Mouse (Mus musculus) right cerebral cortex, postnatal 4 days (tissue): ENCODE measurements around the gene Ackr3.
A peak's percentile ranks its signal among the peaks of the same experiment; 100 is the strongest.

Experiments
- DNase-seq: peaks from one replicate; pipeline ENCODE4 v3.0.0-alpha.2; 2022

The Ackr3 gene

GRCm38 (mm10) chr1:90203783-90204690 is at the start of gene Ackr3:
Gene Ackr3 (plus strand): TSS chr1:90203980.
- peak; percentile 72 for DNase-seq

DNA sequence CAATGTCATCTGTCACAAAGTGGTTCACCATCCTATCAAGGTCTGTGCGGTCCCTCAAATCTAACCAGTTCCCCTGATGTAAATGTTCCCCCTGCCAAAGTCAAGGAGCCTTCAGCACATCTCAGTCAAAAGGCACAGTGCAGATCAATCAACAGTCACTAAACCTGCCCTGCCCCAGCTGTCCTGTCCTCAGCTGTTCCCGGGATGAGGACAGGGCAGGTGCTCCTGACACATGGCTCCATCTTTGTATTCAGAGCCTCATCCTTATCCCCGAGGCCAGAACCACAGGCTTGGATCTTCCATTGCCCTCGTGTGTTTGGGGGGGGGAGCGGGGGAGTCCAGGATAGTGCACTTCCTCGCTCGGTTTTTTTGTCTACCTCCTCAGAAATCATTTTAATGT is 47.2 kb upstream of the Ackr3 start:
- no peak for DNase-seq

- peak; percentile 33 for DNase-seq
Measured at GRCm38 (mm10) chr1:90159927-90160326, 43.9 kb upstream of the Ackr3 start.

DNA sequence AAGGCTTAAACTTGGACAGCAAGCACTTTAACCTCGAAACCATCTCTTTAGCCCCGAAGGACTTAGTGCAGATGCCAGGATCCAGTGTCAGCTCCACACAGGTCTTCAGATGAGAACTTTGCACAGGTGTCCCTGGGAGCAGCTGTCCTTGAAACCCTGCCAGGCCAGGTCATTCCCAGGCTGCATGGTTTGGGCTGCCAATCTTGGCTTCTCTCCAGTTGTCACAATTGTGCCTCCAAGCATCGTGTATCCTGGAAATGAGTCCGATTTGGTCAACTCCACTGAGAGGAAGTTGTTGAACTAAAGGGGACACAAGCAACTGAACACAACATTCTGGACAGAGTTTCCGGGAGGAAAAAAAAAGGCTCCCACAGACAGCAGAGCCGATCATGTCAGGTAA is 42.2 kb upstream of the Ackr3 start:
- DNase-seq, result no peak

GRCm38 (mm10) chr1:90162379-90162857 is 41.4 kb upstream of the Ackr3 start:
- no peak for DNase-seq

GRCm38 (mm10) chr1:90163161-90163560 is 40.6 kb upstream of the Ackr3 start:
- DNase-seq, result no peak

GRCm38 (mm10) chr1:90164319-90164718 is 39.5 kb upstream of the Ackr3 start:
- DNase-seq, result no peak

DNA sequence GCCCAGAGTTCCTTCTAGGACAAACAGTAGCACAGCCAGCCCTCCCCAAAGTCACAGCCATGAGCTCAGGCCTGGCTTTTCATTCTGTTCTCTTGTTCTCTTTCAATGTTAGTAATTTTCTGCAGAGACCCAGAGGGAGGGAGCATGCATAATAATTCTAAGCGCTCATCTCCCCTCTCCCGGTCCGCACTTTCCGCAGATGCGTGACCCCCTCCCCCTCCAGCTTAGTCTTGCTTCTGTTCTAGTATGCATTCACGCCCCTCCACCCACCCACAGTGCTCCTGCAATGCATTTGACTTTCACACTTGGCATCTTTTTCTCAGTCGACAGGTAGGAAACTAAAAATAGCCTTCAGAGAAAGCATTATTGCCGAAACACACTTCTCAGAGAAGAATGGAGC is 29.4 kb upstream of the Ackr3 start:
- no peak for DNase-seq

DNA sequence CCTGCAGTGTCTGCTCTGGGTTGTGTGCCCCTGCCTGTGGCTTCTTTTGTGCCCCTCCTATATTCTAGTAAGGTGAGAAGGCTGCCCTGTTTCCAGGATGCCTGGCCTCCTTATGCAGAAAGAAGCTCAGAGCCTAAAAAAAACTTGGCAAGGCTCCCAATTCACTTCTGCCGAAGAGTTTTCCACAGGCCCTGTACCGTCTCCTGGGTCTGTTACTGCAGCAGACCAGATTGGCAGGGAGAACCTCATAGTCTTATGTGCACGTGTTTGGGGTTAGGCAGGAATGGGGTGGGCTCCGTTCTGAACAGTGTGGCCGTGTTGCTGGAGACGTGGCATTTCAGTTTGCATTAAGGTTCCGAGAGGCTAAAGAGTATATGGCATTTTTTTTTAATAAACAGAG is 27.6 kb upstream of the Ackr3 start:
- no peak for DNase-seq

DNA sequence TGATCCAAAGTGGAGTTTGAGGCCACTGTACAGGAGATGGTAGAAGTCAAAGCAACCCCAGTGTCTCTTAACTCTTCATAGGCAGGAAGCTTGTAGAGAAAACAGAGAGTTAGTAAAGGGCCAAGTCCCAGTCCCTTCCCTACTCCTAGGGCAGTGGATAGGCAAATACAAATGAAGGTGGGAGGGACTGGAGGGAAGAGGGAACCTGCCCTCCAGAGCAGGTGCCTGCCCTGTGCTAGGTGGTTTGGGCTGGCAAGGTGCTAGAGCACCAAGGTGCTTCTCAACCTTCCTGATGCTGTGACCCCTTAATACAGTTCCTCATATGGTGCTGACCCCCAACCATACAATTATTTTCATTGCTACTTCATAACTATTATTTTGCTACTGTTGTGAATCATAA is 26.2 kb upstream of the Ackr3 start:
- no peak for DNase-seq

DNA sequence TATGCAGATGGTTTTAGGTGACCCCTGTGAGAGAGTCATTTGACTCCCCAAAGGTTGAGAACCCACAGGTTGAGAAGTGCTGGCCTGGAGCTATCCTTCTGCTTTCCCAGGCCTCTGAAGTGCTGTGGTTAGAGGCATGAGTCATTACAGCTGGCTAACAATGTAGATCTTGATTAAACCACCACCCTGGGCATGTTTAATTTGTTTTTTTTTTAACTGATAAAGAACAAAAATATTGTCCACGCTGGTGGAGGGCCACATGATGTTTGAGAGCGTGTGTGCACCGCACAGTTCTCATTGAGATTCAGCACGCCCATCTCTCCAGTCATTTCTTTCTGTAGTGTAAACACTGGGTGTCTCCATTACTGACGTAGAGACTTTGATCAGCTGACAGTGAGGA is 25.8 kb upstream of the Ackr3 start:
- DNase-seq, result no peak

DNA sequence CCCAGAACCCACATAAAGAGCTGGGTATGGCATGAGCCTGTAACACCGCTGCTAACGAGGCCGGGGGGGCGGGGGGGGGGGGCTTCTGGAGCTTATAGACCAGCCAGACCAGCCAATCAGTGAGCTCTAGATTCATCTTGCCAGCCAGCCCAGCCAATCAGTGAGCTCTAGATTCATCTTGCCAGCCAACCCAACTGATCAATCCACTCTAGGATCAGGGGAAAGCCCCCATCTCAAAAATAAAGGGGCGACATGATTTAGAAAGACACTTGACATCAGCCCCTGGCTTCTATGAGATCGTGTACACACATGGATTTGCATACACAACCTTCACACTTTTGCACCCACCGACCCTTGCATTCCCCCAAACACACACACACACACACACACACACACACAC is 23.3 kb upstream of the Ackr3 start:
- no peak for DNase-seq

GRCm38 (mm10) chr1:90180966-90181699 is 22.6 kb upstream of the Ackr3 start:
- no peak for DNase-seq

DNA sequence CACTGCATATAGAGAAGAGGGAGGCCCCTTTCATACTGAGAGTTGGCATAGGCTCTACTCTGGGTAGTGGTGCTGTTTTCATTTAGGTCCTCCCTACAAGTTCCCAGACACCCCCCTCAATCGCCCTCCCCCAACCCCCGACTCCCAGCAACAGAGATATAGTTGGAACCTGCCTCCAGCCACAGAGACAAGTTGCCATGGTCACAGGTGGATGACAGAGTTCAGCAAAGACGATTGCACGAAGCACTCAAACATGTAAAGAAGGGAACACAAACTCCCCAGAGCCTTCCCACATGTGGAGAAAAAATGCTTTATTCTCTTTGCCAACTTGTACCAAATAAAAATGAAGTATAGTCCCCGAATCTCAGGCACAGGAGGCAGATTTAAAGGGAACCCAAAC is 21.3 kb upstream of the Ackr3 start:
- DNase-seq, result no peak

DNA sequence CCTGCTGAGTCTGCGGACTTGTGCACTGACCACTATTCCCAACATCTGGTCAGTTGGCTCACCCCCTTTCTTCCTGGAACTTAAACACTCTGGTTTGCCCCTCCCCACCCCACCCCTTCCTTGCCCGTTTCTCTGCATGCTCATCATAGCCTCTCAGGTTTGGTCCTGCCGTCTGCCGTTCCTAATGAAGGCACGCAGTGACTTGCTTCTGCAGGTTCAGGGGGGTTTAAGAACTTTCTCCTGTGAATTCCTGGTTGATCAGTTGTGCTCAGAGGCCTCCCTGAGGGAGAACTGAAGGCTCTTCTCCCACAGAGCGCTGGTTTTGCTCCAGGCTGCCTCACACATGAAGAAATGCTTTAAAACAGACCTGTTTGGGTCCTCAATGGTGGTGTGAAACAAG is 20.2 kb upstream of the Ackr3 start:
- DNase-seq, result no peak

GRCm38 (mm10) chr1:90186173-90186572 is 17.6 kb upstream of the Ackr3 start:
- DNase-seq, result no peak

DNA sequence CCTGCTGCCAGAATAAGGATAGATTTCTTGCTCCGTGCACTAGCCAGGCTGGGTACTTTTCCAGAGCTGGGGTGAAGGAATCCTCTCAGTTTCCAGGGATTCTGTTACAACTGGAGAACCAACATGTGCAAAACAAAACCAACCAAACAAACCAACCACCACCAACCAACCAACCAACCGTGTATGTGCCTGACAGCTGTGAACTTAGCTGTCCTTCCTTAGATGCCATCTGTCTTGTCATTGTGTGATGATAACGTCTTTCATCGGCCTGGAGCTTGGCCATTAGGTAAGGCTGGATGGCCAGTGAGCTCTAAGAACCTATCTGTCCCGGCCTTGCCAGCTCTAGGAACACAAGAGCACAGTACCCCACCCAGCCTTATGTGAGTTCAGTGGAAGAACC is 16.9 kb upstream of the Ackr3 start:
- no peak for DNase-seq

DNA sequence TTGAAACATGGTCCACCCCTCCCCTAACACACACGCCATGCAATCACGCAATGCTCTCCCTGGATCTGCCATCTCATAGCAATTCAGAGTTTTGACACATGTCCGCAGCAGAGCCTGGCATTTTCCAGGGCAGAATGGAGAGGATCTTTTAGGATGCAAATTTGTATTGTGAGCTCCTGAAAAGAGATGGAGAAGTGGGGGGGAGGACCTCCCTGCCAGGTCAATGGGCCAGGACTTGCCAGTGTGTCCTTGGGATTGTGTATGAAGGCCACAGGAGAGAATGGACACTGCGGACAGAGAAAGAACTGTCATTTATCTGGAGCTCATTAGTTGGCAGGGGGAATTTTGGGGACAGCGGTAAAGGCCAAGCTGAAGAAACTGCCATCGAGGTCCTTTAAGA is 14.7 kb upstream of the Ackr3 start:
- DNase-seq, result no peak

GRCm38 (mm10) chr1:90201246-90201645 is 2.5 kb upstream of the Ackr3 start:
- no peak for DNase-seq

GRCm38 (mm10) chr1:90201655-90202054 is 2.1 kb upstream of the Ackr3 start:
- DNase-seq, result no peak

DNA sequence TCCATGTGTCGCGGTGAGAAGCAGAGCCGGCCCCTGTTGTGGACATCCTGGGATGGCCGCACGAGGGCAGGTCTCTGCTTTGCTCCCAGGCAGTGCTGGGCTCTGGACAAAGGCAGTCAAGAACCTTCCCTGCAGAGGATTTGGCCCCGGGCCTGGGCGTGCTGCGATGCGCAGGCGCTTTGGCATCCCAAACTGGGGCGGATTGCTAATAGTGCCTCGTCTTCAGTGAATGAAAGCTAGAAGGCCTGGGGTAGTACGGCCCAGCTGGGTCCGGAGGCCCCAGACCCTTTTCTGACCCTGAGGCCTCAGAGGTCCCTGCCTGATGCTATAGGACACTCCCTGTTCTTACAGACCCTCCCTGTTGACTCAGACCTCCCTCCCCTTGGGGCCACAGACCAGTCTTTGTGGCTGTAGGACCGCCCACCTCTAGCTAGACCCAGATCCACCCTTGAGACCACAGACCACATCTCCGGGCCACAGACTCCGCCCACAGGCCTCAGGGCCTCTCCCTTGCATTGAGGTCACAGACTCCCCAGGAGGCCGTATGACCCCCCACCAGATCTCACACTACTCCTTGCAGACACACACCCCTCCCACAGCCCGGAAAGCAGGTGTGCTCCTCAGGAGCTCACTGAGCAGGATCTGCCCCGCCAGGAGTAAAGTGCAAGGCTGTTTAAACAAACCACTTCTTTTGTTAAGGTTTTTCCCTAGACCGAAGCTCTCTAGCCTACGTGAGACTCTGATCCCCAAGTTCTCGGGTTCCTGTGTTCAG is 1.4 kb upstream of the Ackr3 start:
- DNase-seq, result peak; percentile 67

DNA sequence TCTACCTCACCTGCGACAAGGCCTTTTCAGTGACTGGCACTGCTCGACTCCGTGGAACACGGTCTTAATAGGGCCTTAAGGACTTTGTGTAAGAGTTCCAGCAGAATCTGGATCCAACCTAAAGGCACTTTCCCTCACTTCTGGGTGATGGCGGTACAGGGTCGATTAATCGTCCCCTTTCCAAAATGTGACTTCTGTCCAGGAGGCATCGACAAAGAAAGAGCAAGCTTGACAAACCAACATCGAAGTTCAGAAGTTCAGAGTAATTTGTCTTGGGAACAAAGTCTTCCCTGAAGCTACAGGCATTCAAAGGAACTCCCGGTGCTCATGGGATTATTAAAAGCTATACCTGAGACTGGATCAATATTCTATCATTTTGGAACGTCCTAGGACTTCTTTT is 439 bp upstream of the Ackr3 start:
- DNase-seq, result no peak

GRCm38 (mm10) chr1:90204821-90205220 is 1.0 kb downstream of the Ackr3 start:
- no peak for DNase-seq
